Mouse (Mus musculus) liver, embryonic 14.5 days (tissue): Measurements from ENCODE around the gene Hoxb6. TPM values are rescaled to one million over a fixed set of nuclear protein-coding genes. Genes with fewer than 3 reads are reported as not detected.

ENCODE experiments used
- ATAC-seq: fragments of 200-750 bp; cut with Nextera tagmentation; 2 replicates; pipeline ENCODE4 v1.8.0; 2017; ENCODE audit warnings: moderate number of reproducible peaks, mild to moderate bottlenecking, moderate library complexity; ENCODE audit not compliant: insufficient read depth
- DNase-seq, 3 experiments: peaks; one replicate each; pipeline ENCODE4 v3.0.0-alpha.2; 2012 to 2013; ENCODE audit warnings: low read depth in 3 of 3, low spot score in 3 of 3
- H3K27ac ChIP-seq: fragments of 300-500 bp; sonication (generic); 2 replicates; pipeline ENCODE4 v1.5.1; 2014; ENCODE audit warnings: moderate library complexity, mild to moderate bottlenecking, control low read depth, inconsistent platforms
- H3K27me3 ChIP-seq: fragments of 300-500 bp; sonication (generic); 2 replicates; pipeline ENCODE4 v1.6.1; 2014; ENCODE audit warnings: mild to moderate bottlenecking, low read length, moderate library complexity; ENCODE audit not compliant: control insufficient read depth, insufficient read depth
- H3K36me3 ChIP-seq: fragments of 300-500 bp; sonication (generic); replicated peaks from 2 replicates; pipeline ENCODE4 v1.6.1; 2014; ENCODE audit warnings: low read depth; ENCODE audit not compliant: control insufficient read depth, insufficient read depth
- H3K4me1 ChIP-seq, 2 experiments: fragments of 200-500 bp in 1 of 2; fragments of 300-500 bp in 1 of 2; sonication (generic) in 1 of 2; replicated peaks; 2 replicates each; pipeline ENCODE4 v1.6.1; 2012 to 2014; ENCODE audit warnings: antibody characterized with exemption in 1 of 2, inconsistent platforms in 1 of 2, low read length in 1 of 2; ENCODE audit not compliant: control insufficient read depth in 2 of 2, insufficient read depth in 2 of 2
- H3K4me2 ChIP-seq: fragments of 300-500 bp; sonication (generic); 2 replicates; pipeline ENCODE4 v1.6.1; 2014; ENCODE audit warnings: low read depth, mild to moderate bottlenecking, control low read depth, moderate library complexity
- H3K4me3 ChIP-seq, 2 experiments: fragments of 200-500 bp in 1 of 2; fragments of 300-500 bp in 1 of 2; sonication (generic) in 1 of 2; 2 replicates each; pipeline ENCODE4 v1.5.1; 2012 to 2014; ENCODE audit warnings: low read depth in 2 of 2, low read length in 2 of 2, mild to moderate bottlenecking in 2 of 2, control low read depth in 1 of 2, inconsistent platforms in 1 of 2, moderate library complexity in 1 of 2; ENCODE audit not compliant: insufficient read depth in 1 of 2
- H3K9ac ChIP-seq: fragments of 300-500 bp; sonication (generic); replicated peaks from 2 replicates; pipeline ENCODE4 v1.6.1; 2014; ENCODE audit warnings: mild to moderate bottlenecking, control low read depth, moderate library complexity
- H3K9me3 ChIP-seq: fragments of 300-500 bp; sonication (generic); 2 replicates; pipeline ENCODE4 v1.6.1; 2016; ENCODE audit warnings: low read length, mixed read lengths; ENCODE audit not compliant: control insufficient read depth
- CTCF ChIP-seq: IDR thresholded peaks from 2 replicates; pipeline ENCODE4 v1.5.1; 2016; ENCODE audit warnings: antibody characterized with exemption, low read depth, control low read depth
- EP300 ChIP-seq: IDR thresholded peaks from 2 replicates; pipeline ENCODE4 v1.6.1; 2016; ENCODE audit warnings: antibody characterized with exemption, low read depth
- WGBS: fragments of 180-500 bp; shearing (Covaris S2); extraction: QIAGEN DNeasy Blood & Tissue Kit; methylation state at CpG from one replicate; pipeline ENCODE4 v1.1.7; 2014; ENCODE audit not compliant: insufficient replicate concordance; 5-methylcytosine and 5-hydroxymethylcytosine counted together
- polyA plus RNA-seq, 2 experiments: library from polyadenylated mRNA; depleted of rRNA in 1 of 2; stranded (reverse) in 1 of 2; unstranded in 1 of 2; fragments of >200 nt; fragmentation: Nextera tagmentation in 1 of 2; extraction: Ambion mirVana in 1 of 2; gene quantifications; 2 replicates each; pipeline versions ENCODE4 v1.2.1 to v1.2.3; 2012 to 2014

The Hoxb6 gene
- polyA plus RNA-seq, 2 experiments, result 0.02 TPM; not detected in 1

DNA sequence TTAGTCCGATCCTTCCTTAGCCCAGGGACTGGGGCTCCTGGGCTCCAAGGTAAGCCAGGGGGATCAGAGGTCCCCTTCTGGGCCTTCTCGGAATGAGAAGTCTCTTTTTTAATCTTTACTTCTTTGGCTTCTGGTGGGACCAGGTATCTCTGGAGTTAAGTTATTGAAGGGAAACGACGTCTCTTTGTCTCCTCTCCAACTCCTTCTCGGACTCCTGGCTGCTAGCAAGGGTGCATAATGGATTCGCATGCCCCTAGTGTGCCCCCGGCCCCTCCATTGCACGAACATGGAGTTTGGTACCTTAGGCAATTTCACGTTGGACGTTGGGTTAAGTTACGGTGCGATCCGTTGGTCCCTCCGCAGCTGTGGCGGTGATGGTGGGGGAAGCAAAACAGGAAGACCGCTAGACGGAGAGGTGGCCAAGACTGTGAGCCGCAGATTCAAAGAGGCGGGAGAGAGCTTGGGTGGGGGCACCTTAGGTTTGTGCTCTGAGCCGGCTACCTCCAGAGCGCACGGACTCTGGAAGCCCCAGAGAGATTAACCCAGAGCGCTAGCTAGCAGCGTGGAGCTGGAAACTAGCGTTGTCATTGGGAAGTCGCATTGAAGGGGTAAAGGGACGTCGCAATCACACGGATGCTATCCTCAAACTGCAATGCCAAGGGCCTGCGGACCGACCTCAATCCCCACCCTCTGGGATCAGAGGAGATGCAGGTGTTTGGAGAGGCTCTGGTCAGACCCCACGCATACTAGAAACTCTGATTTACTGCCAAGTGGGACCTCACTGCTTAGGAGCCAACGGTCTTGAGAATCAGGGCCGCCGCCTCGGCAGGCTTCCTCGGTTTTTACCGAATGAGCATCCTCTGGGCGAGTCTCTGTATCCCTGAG is 36.9 kb upstream of the Hoxb6 start:
- Histone ChIP-seq H3K27me3 (peaks cover 94% of the 10 kb centered on the region), H3K4me2 (no peak overlapping the region), H3K9ac (no peak overlapping the region), H3K27ac (no peak overlapping the region), H3K36me3 (no peaks in the 10 kb centered on the region), H3K9me3 (no peaks in the 10 kb centered on the region), H3K4me3 (no peak overlapping the region), H3K4me1 (no peaks in the 10 kb centered on the region)
- DNase-seq (no peak), ATAC-seq (no peak)
- no peak for TF ChIP-seq CTCF
- 2% methylated on average over 39 of the region's 39 CpGs for WGBS

DNA sequence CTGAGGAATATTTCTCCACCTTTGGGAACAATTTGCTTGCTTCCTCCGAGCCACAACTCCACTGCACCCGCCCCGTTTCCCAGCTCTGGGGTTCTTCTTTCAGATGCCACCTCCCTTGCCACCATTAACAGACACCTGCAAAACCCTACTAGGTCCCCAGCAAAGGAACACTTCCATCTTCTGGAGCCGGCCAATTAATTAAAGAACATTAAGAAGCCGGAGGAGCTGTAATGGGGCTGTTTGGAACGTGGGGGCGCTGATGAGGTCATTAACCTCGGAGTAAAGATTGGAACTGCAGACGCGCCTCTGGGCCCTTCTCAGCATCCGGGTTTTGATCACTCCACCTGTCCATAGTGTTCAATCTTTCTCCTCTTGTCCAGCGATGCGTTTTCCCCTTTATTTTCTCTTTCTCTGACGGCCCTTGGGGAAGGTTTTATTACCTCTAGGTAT is 36.3 kb upstream of the Hoxb6 start:
- TF ChIP-seq EP300, result no peak
- no peak for TF ChIP-seq CTCF
- no peak overlapping the region for H3K4me2 ChIP-seq
- H3K9ac ChIP-seq, result no peak overlapping the region
- H3K4me1 ChIP-seq, result no peaks in the 10 kb centered on the region
- no peak overlapping the region for H3K4me3 ChIP-seq
- DNase-seq (no peak), ATAC-seq (no peak)
- H3K27ac ChIP-seq, result no peak overlapping the region
- H3K9me3 ChIP-seq, result no peaks in the 10 kb centered on the region
- H3K27me3 ChIP-seq, result peaks cover 94% of the 10 kb centered on the region
- WGBS, result 4% methylated on average over 14 of the region's 14 CpGs
- H3K36me3 ChIP-seq, result no peaks in the 10 kb centered on the region

DNA sequence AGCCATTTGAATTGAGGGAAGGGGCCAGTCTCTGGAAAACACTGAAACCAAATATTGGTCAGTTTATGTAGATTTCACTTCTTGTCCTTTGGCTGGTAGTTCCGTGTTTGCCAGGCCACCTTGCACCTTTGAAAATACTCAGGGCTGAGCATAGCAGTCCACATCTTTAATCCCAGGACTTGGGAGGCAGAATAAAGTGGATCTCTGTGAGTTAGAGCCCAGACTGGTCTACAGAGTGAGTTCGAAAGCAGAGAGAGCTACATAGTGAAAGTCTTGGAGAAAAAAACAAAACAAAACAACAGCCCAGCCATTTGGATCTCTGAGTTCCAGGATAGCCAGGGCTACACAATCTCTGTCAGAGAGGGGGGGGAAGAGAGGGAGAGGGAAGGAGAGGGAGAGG is 35.1 kb upstream of the Hoxb6 start:
- no peak for DNase-seq
- H3K36me3 ChIP-seq, result no peaks in the 10 kb centered on the region
- no peak overlapping the region for H3K4me3 ChIP-seq
- H3K4me2 ChIP-seq, result no peak overlapping the region
- WGBS, result 15% methylated on average over 2 of the region's 2 CpGs
- no peak overlapping the region for H3K27ac ChIP-seq
- H3K9me3 ChIP-seq, result no peaks in the 10 kb centered on the region
- no peak for ATAC-seq
- no peak overlapping the region for H3K9ac ChIP-seq
- TF ChIP-seq CTCF (no peak), EP300 (no peak)
- H3K27me3 ChIP-seq, result peaks cover 94% of the 10 kb centered on the region
- no peaks in the 10 kb centered on the region for H3K4me1 ChIP-seq

DNA sequence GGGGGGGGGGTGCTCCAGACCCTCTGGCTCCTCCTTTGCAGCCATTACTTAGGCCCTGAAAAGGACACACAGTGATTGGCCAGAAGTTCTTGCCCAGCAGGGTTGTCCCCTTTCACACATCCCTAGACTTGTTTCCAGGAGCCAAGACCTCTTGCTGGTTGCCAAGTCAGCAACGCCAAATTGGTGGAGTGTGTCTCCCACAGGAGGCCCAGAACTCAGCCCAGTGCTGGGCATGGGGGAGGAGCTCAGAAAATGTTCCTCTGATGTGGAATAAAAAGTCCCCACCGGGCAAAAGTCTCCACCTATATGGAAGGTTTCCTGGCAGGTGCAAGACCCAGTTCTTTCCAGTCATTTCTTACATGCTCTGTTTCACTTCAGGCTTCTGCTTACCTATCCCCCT is 33.2 kb upstream of the Hoxb6 start:
- no peak for DNase-seq
- no peaks in the 10 kb centered on the region for H3K9me3 ChIP-seq
- no peak overlapping the region for H3K4me2 ChIP-seq
- WGBS, result 21% methylated on average over 2 of the region's 2 CpGs
- no peaks in the 10 kb centered on the region for H3K36me3 ChIP-seq
- H3K9ac ChIP-seq, result no peak overlapping the region
- TF ChIP-seq CTCF (no peak), EP300 (no peak)
- no peak for ATAC-seq
- H3K4me3 ChIP-seq, result no peak overlapping the region
- H3K27me3 ChIP-seq, result peaks cover 94% of the 10 kb centered on the region
- H3K27ac ChIP-seq, result no peak overlapping the region
- H3K4me1 ChIP-seq, result no peaks in the 10 kb centered on the region

DNA sequence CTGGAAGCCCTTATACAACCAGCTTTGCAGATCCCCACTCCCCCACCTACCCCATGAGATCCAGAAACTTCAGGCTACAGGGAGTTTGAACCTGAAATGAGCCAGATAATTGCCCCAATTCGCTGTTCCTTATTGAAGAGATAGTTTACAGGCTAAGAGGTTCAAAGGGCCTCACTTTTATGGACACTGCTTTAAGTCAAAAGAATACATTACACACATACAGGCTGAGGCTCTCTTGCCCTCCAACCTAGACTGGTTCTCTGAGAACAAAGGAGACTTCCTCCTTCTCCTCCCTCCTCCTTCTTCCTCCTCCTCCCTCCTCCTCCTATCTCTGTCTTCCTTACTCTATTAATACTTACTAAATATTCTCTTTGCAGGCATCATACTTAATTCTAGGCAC is 32.8 kb upstream of the Hoxb6 start:
- Histone ChIP-seq H3K4me1 (no peaks in the 10 kb centered on the region), H3K36me3 (no peaks in the 10 kb centered on the region), H3K4me2 (no peak overlapping the region), H3K27me3 (peaks cover 94% of the 10 kb centered on the region), H3K9ac (no peak overlapping the region), H3K4me3 (no peak overlapping the region), H3K27ac (no peak overlapping the region), H3K9me3 (no peaks in the 10 kb centered on the region)
- no peak for ATAC-seq
- no peak for TF ChIP-seq CTCF
- TF ChIP-seq EP300, result no peak
- WGBS, result 0% methylated on average over 1 of the region's 1 CpGs
- no peak for DNase-seq
